Mouse (Mus musculus) midbrain, embryonic 14.5 days (tissue): ENCODE measurements around the gene Gm3415. TPM values are rescaled to one million over a fixed set of nuclear protein-coding genes. Genes with fewer than 3 reads are reported as not detected.
"Not testable (repeated sequence)": the region's sequence is repeated elsewhere in the genome, so short reads cannot be mapped to it uniquely, and the experiment has no call there.

Source experiments
- ATAC-seq: fragments of 200-750 bp; cut with Nextera tagmentation; 2 replicates; pipeline ENCODE4 v1.8.0; 2017; ENCODE audit warnings: moderate number of reproducible peaks, moderate library complexity; ENCODE audit not compliant: low FRiP score, low TSS enrichment
- DNase-seq: peaks from one replicate; pipeline ENCODE4 v3.0.0-alpha.2; 2015
- H3K27ac ChIP-seq: fragments of 300-500 bp; sonication (generic); replicated peaks from 2 replicates; pipeline ENCODE4 v1.5.1; 2014; ENCODE audit warnings: mild to moderate bottlenecking, low read depth, low read length, moderate library complexity
- H3K27me3 ChIP-seq: fragments of 300-500 bp; sonication (generic); 2 replicates; pipeline ENCODE4 v1.6.1; 2014; ENCODE audit warnings: low read length, control low read depth, mixed read lengths; ENCODE audit not compliant: control insufficient read depth, insufficient read depth
- H3K36me3 ChIP-seq: fragments of 300-500 bp; sonication (generic); 2 replicates; pipeline ENCODE4 v1.6.1; 2014; ENCODE audit warnings: low read length, control low read depth; ENCODE audit not compliant: control insufficient read depth, insufficient read depth
- H3K4me1 ChIP-seq: fragments of 300-500 bp; sonication (generic); 2 replicates; pipeline ENCODE4 v1.6.1; 2014; ENCODE audit warnings: mild to moderate bottlenecking, antibody characterized with exemption, low read length, control low read depth; ENCODE audit not compliant: control insufficient read depth, insufficient read depth
- H3K4me2 ChIP-seq: fragments of 300-500 bp; sonication (generic); 2 replicates; pipeline ENCODE4 v1.6.1; 2014; ENCODE audit warnings: mild to moderate bottlenecking, low read length, moderate library complexity
- H3K4me3 ChIP-seq: fragments of 300-500 bp; sonication (generic); replicated peaks from 2 replicates; pipeline ENCODE4 v1.5.1; 2014; ENCODE audit warnings: low read depth, low read length
- H3K9ac ChIP-seq: fragments of 300-500 bp; sonication (generic); replicated peaks from 2 replicates; pipeline ENCODE4 v1.6.1; 2014; ENCODE audit warnings: mild to moderate bottlenecking, low read length, moderate library complexity
- H3K9me3 ChIP-seq: fragments of 300-500 bp; sonication (generic); 2 replicates; pipeline ENCODE4 v1.6.1; 2016; ENCODE audit warnings: low read length, control low read depth, mixed read lengths; ENCODE audit not compliant: control insufficient read depth
- WGBS: fragments of 180-500 bp; shearing (Covaris S2); extraction: QIAGEN DNeasy Blood & Tissue Kit; methylation state at CpG from one replicate; pipeline ENCODE4 v1.1.7; 2014; 5-methylcytosine and 5-hydroxymethylcytosine counted together
- polyA plus RNA-seq: library from polyadenylated mRNA; unstranded; fragments of >200 nt; fragmentation: Nextera tagmentation; extraction: Ambion mirVana; gene quantifications from 2 replicates; pipeline ENCODE4 v1.2.1, GENCODE M21; 2014

Gene Gm3415
- not detected in 2 replicates for polyA plus RNA-seq

DNA sequence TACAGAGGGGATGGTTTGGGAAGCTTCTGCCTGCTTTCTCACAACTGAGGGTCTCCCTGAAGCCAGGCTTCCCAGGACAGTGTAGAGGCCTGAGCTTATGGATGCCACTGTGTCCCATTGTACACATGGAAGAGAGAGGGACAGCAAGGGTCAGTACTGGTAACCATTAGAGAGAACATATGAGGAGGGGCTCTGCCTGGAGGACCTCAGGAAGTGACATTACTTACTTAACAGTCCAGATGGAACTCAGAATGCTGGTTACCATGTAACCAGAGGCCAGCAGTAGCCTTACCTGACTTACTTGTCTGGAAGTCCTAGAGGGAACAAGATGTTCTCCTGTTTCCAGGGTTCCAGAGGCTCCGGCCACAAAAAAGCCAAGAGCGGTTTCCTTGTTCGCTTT is at the start of gene Gm3415:
Gene Gm3415, plus strand, starts transcription at position 301 of the 400 bp plus-strand sequence.
- no CpG with 5 or more reads among the region's 3 CpGs for WGBS
- not testable (repeated sequence) for H3K9me3 ChIP-seq, H3K36me3 ChIP-seq

DNA sequence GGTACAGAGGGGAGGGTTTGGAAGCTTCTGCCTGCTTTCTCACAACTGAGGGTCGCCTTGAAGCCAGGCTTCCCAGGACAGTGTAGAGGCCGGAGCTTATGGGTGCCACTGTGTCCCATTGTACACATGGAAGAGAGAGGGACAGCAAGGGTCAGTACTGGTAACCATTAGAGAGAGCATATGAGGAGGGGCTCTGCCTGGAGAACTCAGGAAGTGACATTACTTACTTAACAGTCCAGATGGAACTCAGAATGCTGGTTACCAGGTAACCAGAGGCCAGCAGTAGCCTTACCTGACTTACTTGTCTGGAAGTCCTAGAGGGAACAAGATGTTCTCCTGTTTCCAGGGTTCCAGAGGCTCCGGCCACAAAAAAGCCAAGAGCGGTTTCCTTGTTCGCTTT is 42.1 kb upstream of the Gm3415 start, which contains the start of gene Gm3402:
Gene Gm3402, plus strand, starts transcription at position 301 of the 400 bp plus-strand sequence.
- not testable (repeated sequence) for H3K4me2 ChIP-seq, H3K27ac ChIP-seq, H3K27me3 ChIP-seq, H3K36me3 ChIP-seq, H3K9me3 ChIP-seq, H3K4me3 ChIP-seq, DNase-seq, H3K4me1 ChIP-seq, H3K9ac ChIP-seq, ATAC-seq
- no CpG with 5 or more reads among the region's 5 CpGs for WGBS

More for the DNA sequence above, at the start of gene Gm3415:
- not testable (repeated sequence) for H3K4me3 ChIP-seq, DNase-seq, H3K9ac ChIP-seq, ATAC-seq, H3K4me1 ChIP-seq, H3K27ac ChIP-seq, H3K27me3 ChIP-seq, H3K4me2 ChIP-seq

DNA sequence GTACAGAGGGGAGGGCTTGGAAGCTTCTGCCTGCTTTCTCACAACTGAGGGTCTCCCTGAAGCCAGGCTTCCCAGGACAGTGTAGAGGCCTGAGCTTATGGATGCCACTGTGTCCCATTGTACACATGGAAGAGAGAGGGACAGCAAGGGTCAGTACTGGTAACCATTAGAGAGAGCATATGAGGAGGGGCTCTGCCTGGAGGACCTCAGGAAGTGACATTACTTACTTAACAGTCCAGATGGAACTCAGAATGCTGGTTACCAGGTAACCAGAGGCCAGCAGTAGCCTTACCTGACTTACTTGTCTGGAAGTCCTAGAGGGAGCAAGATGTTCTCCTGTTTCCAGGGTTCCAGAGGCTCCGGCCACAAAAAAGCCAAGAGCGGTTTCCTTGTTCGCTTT is 30.4 kb upstream of the Gm3415 start, which contains the start of gene Gm3404:
Gene Gm3404, plus strand, starts transcription at position 301 of the 400 bp plus-strand sequence.
- not testable (repeated sequence) for H3K9ac ChIP-seq, ATAC-seq, H3K9me3 ChIP-seq, H3K27ac ChIP-seq, H3K36me3 ChIP-seq, H3K4me3 ChIP-seq, H3K4me2 ChIP-seq, DNase-seq, H3K4me1 ChIP-seq, H3K27me3 ChIP-seq
- WGBS: 100% methylated on average over 1 of the region's 3 CpGs

DNA sequence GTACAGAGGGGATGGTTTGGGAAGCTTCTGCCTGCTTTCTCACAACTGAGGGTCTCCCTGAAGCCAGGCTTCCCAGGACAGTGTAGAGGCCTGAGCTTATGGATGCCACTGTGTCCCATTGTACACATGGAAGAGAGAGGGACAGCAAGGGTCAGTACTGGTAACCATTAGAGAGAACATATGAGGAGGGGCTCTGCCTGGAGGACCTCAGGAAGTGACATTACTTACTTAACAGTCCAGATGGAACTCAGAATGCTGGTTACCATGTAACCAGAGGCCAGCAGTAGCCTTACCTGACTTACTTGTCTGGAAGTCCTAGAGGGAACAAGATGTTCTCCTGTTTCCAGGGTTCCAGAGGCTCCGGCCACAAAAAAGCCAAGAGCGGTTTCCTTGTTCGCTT is 18.6 kb upstream of the Gm3415 start, which contains the start of gene Gm3409:
Gene Gm3409, plus strand, starts transcription at position 301 of the 400 bp plus-strand sequence.
- not testable (repeated sequence) for H3K4me3 ChIP-seq, H3K9me3 ChIP-seq, DNase-seq, H3K9ac ChIP-seq, H3K27ac ChIP-seq, H3K4me1 ChIP-seq, H3K4me2 ChIP-seq, H3K27me3 ChIP-seq, H3K36me3 ChIP-seq, ATAC-seq
- 100% methylated on average over 2 of the region's 3 CpGs for WGBS

DNA sequence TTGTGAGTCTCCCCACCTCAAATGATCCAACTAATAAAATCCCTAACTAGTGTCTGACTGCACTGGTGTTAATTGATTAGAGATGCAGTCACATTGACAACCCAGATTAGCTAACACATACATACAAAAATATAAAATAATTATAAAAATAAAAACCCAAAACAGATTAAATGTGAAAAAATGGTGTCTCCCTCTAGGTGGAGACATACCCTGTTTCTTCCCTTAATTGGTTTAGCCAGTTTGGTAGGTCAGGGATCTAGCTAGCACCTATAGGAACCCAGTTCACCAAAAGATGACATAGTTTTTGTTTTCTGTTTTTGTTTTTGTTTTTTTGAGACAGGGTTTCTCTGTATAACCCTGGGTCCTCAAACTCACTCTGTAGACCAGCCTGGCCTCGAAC is 8.3 kb downstream of the Gm3415 start:
- Histone ChIP-seq H3K27me3 (no peaks in the 10 kb centered on the region), H3K27ac (no peak overlapping the region), H3K4me1 (no peaks in the 10 kb centered on the region), H3K36me3 (no peaks in the 10 kb centered on the region), H3K9me3 (no peaks in the 10 kb centered on the region), H3K9ac (no peak overlapping the region), H3K4me3 (no peak overlapping the region), H3K4me2 (no peak overlapping the region)
- no peak for ATAC-seq
- no peak for DNase-seq
- WGBS: 91% methylated on average over 1 of the region's 1 CpGs

DNA sequence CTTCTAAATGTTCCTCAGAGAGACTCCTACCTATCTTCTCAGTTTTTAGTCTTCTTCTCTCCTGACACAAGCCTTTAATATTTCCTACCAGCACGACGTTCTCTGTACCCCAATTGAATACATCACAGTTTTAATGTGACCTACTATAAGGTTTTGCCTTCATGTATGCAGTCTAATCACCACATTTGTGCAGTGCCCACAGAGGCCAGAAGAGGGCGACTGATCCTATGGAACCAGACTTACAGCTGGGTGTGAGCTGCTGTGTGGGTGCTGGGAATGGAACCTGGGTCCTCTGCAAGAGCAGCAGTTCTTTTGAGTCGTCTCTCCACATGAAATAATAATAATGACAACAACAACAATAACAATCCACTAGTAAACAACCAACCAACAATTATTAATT is 11.1 kb downstream of the Gm3415 start:
- H3K4me1 ChIP-seq: no peaks in the 10 kb centered on the region
- H3K27me3 ChIP-seq: no peaks in the 10 kb centered on the region
- ATAC-seq: no peak
- no peak overlapping the region for H3K27ac ChIP-seq
- H3K9ac ChIP-seq: no peak overlapping the region
- H3K4me2 ChIP-seq: no peak overlapping the region
- H3K4me3 ChIP-seq: no peak overlapping the region
- H3K9me3 ChIP-seq: no peaks in the 10 kb centered on the region
- peak; percentile 78 for DNase-seq
- H3K36me3 ChIP-seq: no peaks in the 10 kb centered on the region
- WGBS: 66% methylated on average over 4 of the region's 4 CpGs

DNA sequence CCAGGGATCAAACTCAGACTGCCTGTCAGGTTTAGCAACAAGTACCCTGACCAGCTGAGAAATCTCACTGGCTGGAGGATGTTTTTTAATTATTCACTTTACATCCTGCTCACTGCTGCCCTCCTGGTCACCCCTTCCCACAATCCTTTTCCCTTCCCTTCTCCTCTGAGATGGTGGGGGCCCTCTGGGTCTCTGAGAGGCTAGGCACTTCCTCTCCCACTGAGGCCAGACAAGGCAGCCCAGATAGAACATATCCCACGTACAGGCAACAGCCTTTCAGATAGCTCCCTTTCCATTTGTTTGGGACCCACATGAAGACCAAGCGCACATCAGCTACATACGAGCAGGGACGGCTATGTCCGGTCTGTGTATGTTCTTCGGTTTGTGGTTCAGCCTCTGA is 14.2 kb downstream of the Gm3415 start:
- DNase-seq, ATAC-seq, H3K36me3 ChIP-seq, H3K27me3 ChIP-seq, H3K9me3 ChIP-seq, H3K27ac ChIP-seq, H3K9ac ChIP-seq, H3K4me2 ChIP-seq, H3K4me1 ChIP-seq, H3K4me3 ChIP-seq: not testable (repeated sequence)
- WGBS: 93% methylated on average over 6 of the region's 6 CpGs

DNA sequence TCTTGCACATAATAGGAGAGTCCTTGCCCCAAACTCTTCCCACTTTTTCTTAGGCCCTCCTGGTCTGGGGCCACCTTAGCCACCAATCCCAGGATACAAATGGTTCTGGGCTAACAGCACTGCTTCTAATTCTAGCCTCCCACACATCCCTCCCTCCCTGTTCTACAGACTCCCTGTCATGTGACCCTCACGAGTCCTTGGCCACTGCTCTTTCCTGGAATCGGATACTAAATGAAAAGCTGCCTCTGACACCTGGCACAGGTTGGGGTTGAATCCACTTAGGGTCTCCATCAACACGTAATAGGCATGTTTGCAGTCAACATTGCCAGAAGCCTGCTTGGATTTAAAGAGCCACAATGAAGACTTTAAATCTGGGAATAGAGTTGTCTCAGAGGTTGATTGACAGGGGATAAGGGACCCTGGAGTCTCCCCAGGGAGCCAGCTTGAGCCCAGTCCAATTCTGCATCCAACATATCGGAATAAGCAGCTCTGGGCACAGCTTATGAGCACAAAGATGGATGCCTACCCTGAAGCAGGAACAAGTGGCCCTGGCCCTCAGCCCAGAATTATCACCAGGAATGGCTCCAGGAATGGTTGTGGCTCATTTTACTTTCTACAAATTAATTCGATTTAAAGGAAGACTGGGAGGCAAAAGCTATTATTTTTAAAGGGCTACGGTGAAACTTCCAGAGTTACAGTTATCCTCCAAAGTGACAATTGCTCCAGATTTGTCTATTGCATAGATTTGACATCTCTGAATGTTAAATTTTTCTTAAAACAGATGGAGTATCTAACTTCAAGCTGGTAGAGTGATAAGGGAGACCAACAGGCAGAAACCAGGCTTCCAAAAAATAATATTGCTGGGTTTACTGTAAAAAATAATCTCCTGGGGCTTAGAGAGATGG is 16.1 kb downstream of the Gm3415 start:
- H3K27me3 ChIP-seq, H3K36me3 ChIP-seq, H3K4me3 ChIP-seq, H3K27ac ChIP-seq, H3K9me3 ChIP-seq, H3K4me1 ChIP-seq, ATAC-seq, H3K4me2 ChIP-seq, H3K9ac ChIP-seq: not testable (repeated sequence)
- DNase-seq: peak; percentile 43
- WGBS: 50% methylated on average over 6 of the region's 6 CpGs

DNA sequence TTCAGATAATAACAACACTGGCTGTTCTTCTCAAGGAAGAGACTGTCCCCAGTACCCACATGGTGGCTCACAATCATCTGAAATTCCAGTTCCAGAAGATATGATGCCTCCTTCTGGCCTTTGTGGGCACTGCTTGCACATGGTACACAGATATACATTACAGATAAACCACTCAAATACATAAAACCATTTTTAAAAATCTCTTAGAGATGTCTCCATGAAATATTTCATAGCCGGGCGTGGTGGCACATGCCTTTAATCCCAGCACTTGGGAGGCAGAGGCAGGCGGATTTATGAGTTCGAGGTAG is 16.8 kb downstream of the Gm3415 start:
- not testable (repeated sequence) for H3K4me1 ChIP-seq, H3K4me3 ChIP-seq, ATAC-seq, H3K36me3 ChIP-seq, H3K27ac ChIP-seq, H3K9ac ChIP-seq, H3K9me3 ChIP-seq, DNase-seq, H3K4me2 ChIP-seq, H3K27me3 ChIP-seq
- 90% methylated on average over 4 of the region's 4 CpGs for WGBS
